Mouse (Mus musculus): Measurements from ENCODE around the gene Abhd12. TPM values are rescaled to one million over a fixed set of nuclear protein-coding genes. Genes with fewer than 3 reads are reported as not detected.
"Not testable (repeated sequence)": the region's sequence is repeated elsewhere in the genome, so short reads cannot be mapped to it uniquely, and the experiment has no call there.

Gene Abhd12
- polyA plus RNA-seq, 1 experiment from 2014 or later: 109 TPM

DNA sequence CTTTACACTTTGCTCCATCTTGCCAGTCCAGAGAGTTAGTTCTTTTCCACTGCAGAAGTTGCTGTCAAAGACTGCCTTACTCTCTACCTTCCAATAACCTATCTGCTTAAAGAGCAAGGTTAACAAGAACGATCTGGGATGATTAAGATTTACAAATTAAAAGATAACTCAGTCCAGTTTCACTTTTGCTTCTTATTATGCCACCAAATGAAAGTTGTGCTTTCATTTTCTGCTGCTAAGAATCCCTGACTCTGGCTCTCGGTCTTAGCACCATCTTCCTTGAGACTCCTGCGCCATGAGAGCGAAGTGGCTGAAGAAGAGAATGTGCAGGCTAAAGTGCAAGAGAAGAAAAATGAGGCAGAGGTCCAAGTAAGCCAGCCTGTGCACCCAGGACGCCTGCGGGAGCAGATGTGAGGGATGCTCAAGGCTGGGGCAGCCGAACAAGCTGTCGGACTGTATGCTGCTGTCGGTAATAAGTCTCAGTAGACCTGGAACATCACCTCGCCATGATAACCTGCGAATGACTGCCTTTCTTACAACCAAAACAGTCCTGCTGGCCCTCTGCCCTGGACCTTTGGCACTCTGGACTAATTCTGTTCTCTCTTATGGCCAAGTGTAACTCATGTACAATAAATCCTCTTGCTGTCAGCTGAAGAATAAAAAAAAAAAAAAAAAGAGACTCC lies 22.6 kb upstream of the Abhd12 start:
- peaks cover 10% of the 10 kb centered on the region; the same call in 1 of the 2 replicates for H3K36me3 ChIP-seq
- H3K4me2 ChIP-seq: no peak overlapping the region
- H3K4me1 ChIP-seq (replicated peaks): no peaks in the 10 kb centered on the region
- 92% methylated on average over 11 of the region's 11 CpGs for WGBS
- H3K9me3 ChIP-seq: no peaks in the 10 kb centered on the region
- ATAC-seq (ENCODE audit: low read depth): no peak
- no peaks in the 10 kb centered on the region for H3K27me3 ChIP-seq
- H3K27ac ChIP-seq (replicated peaks): no peak overlapping the region
- H3K4me3 ChIP-seq: no peak overlapping the region
- H3K9ac ChIP-seq: no peak overlapping the region

GRCm38 (mm10) chr2:150923505-150923904 lies 19.0 kb upstream of the Abhd12 start:
- Histone ChIP-seq H3K4me3 (no peak overlapping the region), H3K27ac (replicated peaks) (no peak overlapping the region), H3K9me3 (no peaks in the 10 kb centered on the region), H3K4me1 (replicated peaks) (no peaks in the 10 kb centered on the region), H3K4me2 (no peak overlapping the region), H3K27me3 (no peaks in the 10 kb centered on the region), H3K36me3 (peaks cover 10% of the 10 kb centered on the region), H3K9ac (no peak overlapping the region)
- WGBS: 88% methylated on average over 7 of the region's 7 CpGs
- ATAC-seq (ENCODE audit: low read depth): no peak

- Histone ChIP-seq H3K4me3 (no peak overlapping the region), H3K27ac (replicated peaks) (no peak overlapping the region), H3K9ac (no peak overlapping the region), H3K27me3 (no peaks in the 10 kb centered on the region), H3K4me1 (replicated peaks) (no peaks in the 10 kb centered on the region), H3K4me2 (no peak overlapping the region), H3K9me3 (no peaks in the 10 kb centered on the region), H3K36me3 (peaks cover 13% of the 10 kb centered on the region)
- 91% methylated on average over 3 of the region's 3 CpGs for WGBS
- ATAC-seq (ENCODE audit: low read depth): no peak
Observed at GRCm38 (mm10) chr2:150923026-150923425, 18.5 kb upstream of the Abhd12 start.

GRCm38 (mm10) chr2:150922165-150922564 lies 17.6 kb upstream of the Abhd12 start:
- no peak overlapping the region for H3K9ac ChIP-seq
- no peak overlapping the region for H3K4me3 ChIP-seq
- ATAC-seq (ENCODE audit: low read depth): no peak
- peaks cover 17% of the 10 kb centered on the region for H3K36me3 ChIP-seq
- H3K4me1 ChIP-seq (replicated peaks): no peaks in the 10 kb centered on the region
- WGBS: 91% methylated on average over 4 of the region's 4 CpGs
- H3K4me2 ChIP-seq: no peak overlapping the region
- H3K9me3 ChIP-seq: no peaks in the 10 kb centered on the region
- no peak overlapping the region for H3K27ac ChIP-seq (replicated peaks)
- H3K27me3 ChIP-seq: no peaks in the 10 kb centered on the region

- 94% methylated on average over 6 of the region's 6 CpGs for WGBS
- Histone ChIP-seq H3K9me3 (no peaks in the 10 kb centered on the region), H3K27ac (replicated peaks) (no peak overlapping the region), H3K9ac (no peak overlapping the region), H3K4me3 (no peak overlapping the region), H3K4me1 (replicated peaks) (no peaks in the 10 kb centered on the region), H3K27me3 (no peaks in the 10 kb centered on the region), H3K36me3 (peaks cover 21% of the 10 kb centered on the region), H3K4me2 (no peak overlapping the region)
- ATAC-seq (ENCODE audit: low read depth): no peak
Observed at GRCm38 (mm10) chr2:150921697-150922096, 17.2 kb upstream of the Abhd12 start.

GRCm38 (mm10) chr2:150920543-150920942 lies 16.0 kb upstream of the Abhd12 start:
- no peaks in the 10 kb centered on the region for H3K4me1 ChIP-seq (replicated peaks)

GRCm38 (mm10) chr2:150918720-150919119 lies 14.2 kb upstream of the Abhd12 start:
- 97% methylated on average over 3 of the region's 3 CpGs for whole genome bisulfite sequencing
- Histone ChIP-seq H3K9me3 (no peaks in the 10 kb centered on the region), H3K4me3 (no peak overlapping the region), H3K4me1 (replicated peaks) (no peaks in the 10 kb centered on the region), H3K27ac (replicated peaks) (no peak overlapping the region), H3K9ac (no peak overlapping the region), H3K27me3 (no peaks in the 10 kb centered on the region), H3K36me3 (peaks cover 23% of the 10 kb centered on the region), H3K4me2 (no peak overlapping the region)
- ATAC-seq (ENCODE audit: low read depth): no peak

More at GRCm38 (mm10) chr2:150920543-150920942, 16.0 kb upstream of the Abhd12 start:
- 91% methylated on average over 3 of the region's 3 CpGs for WGBS
- Histone ChIP-seq H3K27ac (replicated peaks) (no peak overlapping the region), H3K27me3 (no peaks in the 10 kb centered on the region), H3K36me3 (peaks cover 23% of the 10 kb centered on the region), H3K9ac (no peak overlapping the region), H3K9me3 (no peaks in the 10 kb centered on the region), H3K4me3 (no peak overlapping the region), H3K4me2 (no peak overlapping the region)
- ATAC-seq (ENCODE audit: low read depth): no peak

DNA sequence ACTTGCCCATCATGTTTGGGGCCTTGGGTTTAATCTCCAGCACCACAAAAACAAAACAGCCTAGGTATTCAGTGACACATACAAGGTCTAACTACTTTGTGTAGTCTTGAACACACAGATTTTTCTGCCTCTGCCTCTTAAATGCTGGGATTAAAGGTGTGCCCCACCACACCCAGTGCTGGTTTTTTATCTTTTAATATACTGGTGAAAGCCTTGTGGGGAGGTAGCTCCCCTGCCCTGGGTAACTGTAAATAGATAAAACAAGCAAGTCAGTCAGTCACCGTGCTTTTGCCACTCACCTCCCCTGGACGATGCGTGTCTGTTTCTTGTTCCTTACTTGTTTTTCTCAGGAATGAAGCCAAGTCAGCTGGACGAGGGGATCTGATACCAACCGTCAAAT lies 11.2 kb upstream of the Abhd12 start:
- Histone ChIP-seq H3K4me1 (replicated peaks) (no peaks in the 10 kb centered on the region), H3K4me3 (no peak overlapping the region), H3K27ac (replicated peaks) (no peak overlapping the region), H3K4me2 (no peak overlapping the region), H3K36me3 (peaks cover 20% of the 10 kb centered on the region), H3K27me3 (no peaks in the 10 kb centered on the region), H3K9ac (no peak overlapping the region), H3K9me3 (no peaks in the 10 kb centered on the region)
- 94% methylated on average over 5 of the region's 5 CpGs for WGBS
- ATAC-seq (ENCODE audit: low read depth): no peak

GRCm38 (mm10) chr2:150914781-150915515 lies 10.4 kb upstream of the Abhd12 start:
- no peak for ATAC-seq (ENCODE audit: low read depth)

GRCm38 (mm10) chr2:150910295-150910881 lies 5.8 kb upstream of the Abhd12 start:
- peak overlapping the region; percentile 70 for H3K4me3 ChIP-seq
- H3K9ac ChIP-seq: peak overlapping the region; percentile 70
- peaks cover 3% of the 10 kb centered on the region; the same call in 1 of the 2 replicates for H3K27me3 ChIP-seq
- no peak for ATAC-seq (ENCODE audit: low read depth)
- no peaks in the 10 kb centered on the region for H3K9me3 ChIP-seq
- WGBS: 31% methylated on average over 10 of the region's 10 CpGs
- H3K36me3 ChIP-seq: no peaks in the 10 kb centered on the region
- H3K4me2 ChIP-seq: peak overlapping the region; percentile 61
- H3K4me1 ChIP-seq (replicated peaks): peaks cover 10% of the 10 kb centered on the region
- no peak overlapping the region for H3K27ac ChIP-seq (replicated peaks)

More at GRCm38 (mm10) chr2:150914781-150915515, 10.4 kb upstream of the Abhd12 start:
- Histone ChIP-seq H3K4me3 (no peak overlapping the region), H3K36me3 (peaks cover 20% of the 10 kb centered on the region), H3K9me3 (no peaks in the 10 kb centered on the region), H3K4me2 (no peak overlapping the region), H3K4me1 (replicated peaks) (peaks cover 7% of the 10 kb centered on the region), H3K27me3 (no peaks in the 10 kb centered on the region), H3K9ac (no peak overlapping the region), H3K27ac (replicated peaks) (no peak overlapping the region)
- WGBS: 83% methylated on average over 4 of the region's 4 CpGs

GRCm38 (mm10) chr2:150909429-150910039 lies 5.0 kb upstream of the Abhd12 start:
- Histone ChIP-seq H3K4me3 (peak overlapping the region; percentile 70), H3K27me3 (peaks cover 3% of the 10 kb centered on the region; the same call in 1 of the 2 replicates), H3K4me2 (peak overlapping the region; percentile 61), H3K36me3 (no peaks in the 10 kb centered on the region), H3K9ac (peak overlapping the region; percentile 70), H3K9me3 (no peaks in the 10 kb centered on the region), H3K27ac (replicated peaks) (peak overlapping the region; percentile 81), H3K4me1 (replicated peaks) (peaks cover 10% of the 10 kb centered on the region)
- WGBS: under 1% methylated on average over 35 of the region's 35 CpGs
- ATAC-seq (ENCODE audit: low read depth): peak; percentile 93

DNA sequence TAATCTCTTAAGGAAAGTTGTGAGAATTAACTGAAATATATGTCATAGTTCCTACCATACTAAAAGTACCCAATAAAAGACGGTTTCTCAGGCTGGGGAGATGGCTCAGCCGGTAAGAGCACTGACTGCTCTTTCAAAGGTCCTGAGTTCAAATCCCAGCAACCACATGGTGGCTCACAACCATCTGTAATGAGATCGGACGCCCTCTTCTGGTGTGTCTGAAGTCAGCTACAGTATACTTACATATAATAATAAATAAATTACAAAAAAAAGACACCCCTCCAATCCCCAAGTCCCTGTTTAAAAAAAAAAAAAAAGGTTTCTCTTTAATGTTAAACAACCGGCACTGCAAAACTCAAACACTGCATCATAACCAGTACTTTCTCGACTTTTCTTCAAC lies 4.3 kb upstream of the Abhd12 start:
- H3K27ac ChIP-seq (replicated peaks); H3K27me3 ChIP-seq; ATAC-seq (ENCODE audit: low read depth); H3K36me3 ChIP-seq; H3K9ac ChIP-seq; H3K9me3 ChIP-seq: not testable (repeated sequence)
- Histone ChIP-seq H3K4me3 (peak overlapping the region; percentile 70), H3K4me2 (peak overlapping the region; percentile 61), H3K4me1 (replicated peaks) (peaks cover 11% of the 10 kb centered on the region)
- WGBS: 51% methylated on average over 6 of the region's 6 CpGs

Data from neural tube, embryonic 13.5 days (tissue).